Mouse (Mus musculus) small intestine, adult 2 months (tissue): Measurements from ENCODE around the gene Wwc2.

Source experiments
- CTCF ChIP-seq: fragments of 200-500 bp; IDR thresholded peaks from 2 replicates; pipeline ENCODE4 v1.5.1; 2012; ENCODE audit warnings: low read depth, mild to moderate bottlenecking, control low read depth, inconsistent platforms, low read length, moderate library complexity, mixed read lengths; ENCODE audit not compliant: insufficient replicate concordance, insufficient read length; ENCODE audit errors: extremely low read depth
- POLR2A ChIP-seq: fragments of 200-500 bp; IDR thresholded peaks from 2 replicates; pipeline ENCODE4 v1.6.1; 2012; ENCODE audit warnings: low read depth, mild to moderate bottlenecking, control low read depth, inconsistent platforms, low read length, moderate library complexity

- TF ChIP-seq CTCF (no peak), POLR2A (no peak)
Observed at GRCm38 (mm10) chr8:47979876-47980275, 10.8 kb downstream of the Wwc2 start.
